ENCODE assay signal across 6 mouse cellular contexts in genomic region chr3:25524236-25524635, GRCm38 (mm10).
DNase-seq lines count a peak whose midpoint lies in the region; ATAC-seq and TF ChIP-seq lines count a peak whose summit lies in the region.
"Not testable (repeated sequence)": the region's sequence is repeated elsewhere in the genome, so short reads cannot be mapped to it uniquely, and the experiment has no call there.

No protein-coding gene starts in this region.

- H3K4me1 ChIP-seq in embryonic facial prominence, embryonic 14.5 days (ENCODE audit: control insufficient read depth, insufficient read depth, low read length) = not testable (repeated sequence)

- not testable (repeated sequence) for H3K36me3 ChIP-seq in embryonic facial prominence, embryonic 14.5 days (ENCODE audit: control insufficient read depth, insufficient read depth, low read length)

- H3K27ac ChIP-seq in embryonic facial prominence, embryonic 14.5 days (replicated peaks; ENCODE audit: low read depth, low read length) = not testable (repeated sequence)
- peak overlapping the region; percentile 5; the same call in 1 of the 2 replicates for H3K27ac ChIP-seq in left cerebral cortex, adult 2 months

- H3K4me3 ChIP-seq in embryonic facial prominence, embryonic 14.5 days (ENCODE audit: low read depth, low read length); left cerebral cortex, adult 2 months: not testable (repeated sequence)

- H3K9ac ChIP-seq in embryonic facial prominence, embryonic 14.5 days (ENCODE audit: low read depth, low read length) = not testable (repeated sequence)

- H3K4me2 ChIP-seq in embryonic facial prominence, embryonic 14.5 days (ENCODE audit: low read depth, low read length) = not testable (repeated sequence)

- DNase-seq in adrenal gland, adult (ENCODE audit: inconsistent age in 2 of 2, low spot score in 1 of 2) = peak; percentile 16 to 46
- peak; percentile 20 for DNase-seq in adrenal gland, postnatal 10 days
- DNase-seq in embryonic facial prominence, embryonic 14.5 days (ENCODE audit: low spot score) = peak; percentile 11
- DNase-seq in left cerebral cortex, adult 2 months (ENCODE audit: extremely low spot score in 1 of 2, low spot score in 2 of 2) = not testable (repeated sequence)
- peak; percentile 5 for DNase-seq in lung, postnatal 25 days (ENCODE audit: low spot score)
- DNase-seq in testis, postnatal 10 days (ENCODE audit: low spot score) = peak; percentile 53

- not testable (repeated sequence) for TF ChIP-seq CTCF in left cerebral cortex, adult 2 months (IDR thresholded peaks at IDR 0.05)

- intact Hi-C loops in left cerebral cortex, adult 2 months (cut with DNase I) = not testable (repeated sequence)

- ATAC-seq in embryonic facial prominence, embryonic 14.5 days (ENCODE audit: low read depth) = not testable (repeated sequence)

- WGBS in embryonic facial prominence, embryonic 14.5 days = 52% methylated on average over 1 of the region's 3 CpGs

- not testable (repeated sequence) for H3K27me3 ChIP-seq in embryonic facial prominence, embryonic 14.5 days (replicated peaks; ENCODE audit: control insufficient read depth, insufficient read depth, low read length)

- H3K9me3 ChIP-seq in embryonic facial prominence, embryonic 14.5 days (ENCODE audit: control insufficient read depth, low read length) = not testable (repeated sequence)
